Mouse (Mus musculus) testis, adult 2 months (tissue): ENCODE data around the gene Alg6.

Experiments used
- CTCF ChIP-seq: fragments of 200-500 bp; IDR thresholded peaks from 2 replicates; pipeline ENCODE4 v1.5.1; 2012; ENCODE audit warnings: low read depth, mild to moderate bottlenecking, inconsistent platforms, low read length, moderate library complexity; ENCODE audit not compliant: control insufficient read depth, insufficient read depth, insufficient replicate concordance
- POLR2A ChIP-seq: fragments of 200-500 bp; IDR thresholded peaks from 2 replicates; pipeline ENCODE4 v1.6.1; 2012; ENCODE audit warnings: low read depth, mild to moderate bottlenecking, inconsistent platforms, low read length, moderate library complexity; ENCODE audit not compliant: control insufficient read depth

GRCm38 (mm10) chr4:99675191-99675590 lies 40.3 kb upstream of the Alg6 start:
- no peak for TF ChIP-seq CTCF
- TF ChIP-seq POLR2A, result no peak
